Mouse (Mus musculus): ENCODE data around the gene Tmem238.
"Not testable (repeated sequence)": the region's sequence is repeated elsewhere in the genome, so short reads cannot be mapped to it uniquely, and the experiment has no call there.

Gene Tmem238

GRCm38 (mm10) chr7:4789436-4789935, at the start of gene Tmem238:
TSS of gene Tmem238 (minus strand) at chr7:4789656.
- DNase-seq = peak; percentile 25

- DNase-seq = no peak
Observed at GRCm38 (mm10) chr7:4837639-4838038, 48.2 kb upstream of the Tmem238 start.

- DNase-seq = peak; percentile 69
Observed at GRCm38 (mm10) chr7:4836351-4836792, 46.9 kb upstream of the Tmem238 start.

- DNase-seq = no peak
Observed at GRCm38 (mm10) chr7:4835631-4836327, 46.3 kb upstream of the Tmem238 start.

GRCm38 (mm10) chr7:4830476-4830875, 41.0 kb upstream of the Tmem238 start:
- no peak for DNase-seq

- no peak for DNase-seq
Observed at GRCm38 (mm10) chr7:4825365-4825764, 35.9 kb upstream of the Tmem238 start.

GRCm38 (mm10) chr7:4822162-4822907, 32.9 kb upstream of the Tmem238 start:
- DNase-seq = no peak

- no peak for DNase-seq
Observed at GRCm38 (mm10) chr7:4821690-4822089, 32.2 kb upstream of the Tmem238 start.

GRCm38 (mm10) chr7:4820925-4821324, 31.5 kb upstream of the Tmem238 start:
- DNase-seq = not testable (repeated sequence)

- DNase-seq = peak; percentile 34
Observed at GRCm38 (mm10) chr7:4816559-4816958, 27.1 kb upstream of the Tmem238 start.

GRCm38 (mm10) chr7:4813105-4813791, 23.8 kb upstream of the Tmem238 start:
- DNase-seq = no peak

GRCm38 (mm10) chr7:4812303-4813104, 23.0 kb upstream of the Tmem238 start, which contains the start of gene Ube2s:
TSS of gene Ube2s (minus strand) at chr7:4812590.
- peak; percentile 98 for DNase-seq

GRCm38 (mm10) chr7:4811842-4812302, 22.4 kb upstream of the Tmem238 start:
- DNase-seq = no peak

- not testable (repeated sequence) for DNase-seq
Observed at GRCm38 (mm10) chr7:4811131-4811530, 21.7 kb upstream of the Tmem238 start.

GRCm38 (mm10) chr7:4806716-4807115, 17.3 kb upstream of the Tmem238 start:
- DNase-seq = peak; percentile 51

GRCm38 (mm10) chr7:4802247-4802646, 12.8 kb upstream of the Tmem238 start:
- DNase-seq = no peak

- peak; percentile 21 for DNase-seq
Observed at GRCm38 (mm10) chr7:4795767-4796433, 6.4 kb upstream of the Tmem238 start.

GRCm38 (mm10) chr7:4794631-4795168, 5.2 kb upstream of the Tmem238 start:
- DNase-seq = no peak

- DNase-seq = no peak
Observed at GRCm38 (mm10) chr7:4793674-4794073, 4.2 kb upstream of the Tmem238 start.

GRCm38 (mm10) chr7:4793248-4793647, 3.8 kb upstream of the Tmem238 start:
- not testable (repeated sequence) for DNase-seq
